Mouse (Mus musculus) forebrain, embryonic 11.5 days (tissue): ENCODE measurements around the gene Efnb3. TPM values are rescaled to one million over a fixed set of nuclear protein-coding genes. Genes with fewer than 3 reads are reported as not detected.
A peak's percentile ranks its signal among the peaks of the same experiment; 100 is the strongest.
"Not testable (repeated sequence)": the region's sequence is repeated elsewhere in the genome, so short reads cannot be mapped to it uniquely, and the experiment has no call there.

Experiments
- ATAC-seq: fragments of 200-750 bp; cut with Nextera tagmentation; replicated peaks from 2 replicates; pipeline ENCODE4 v1.8.0; 2017; ENCODE audit warnings: moderate TSS enrichment; ENCODE audit not compliant: low FRiP score
- DNase-seq: peaks from one replicate; pipeline ENCODE4 v3.0.0-alpha.2; 2017; ENCODE audit warnings: low spot score
- H3K27ac ChIP-seq: fragments of 300-500 bp; sonication (generic); 2 replicates; pipeline ENCODE4 v1.5.1; 2014; ENCODE audit warnings: low read depth, low read length
- H3K27me3 ChIP-seq: fragments of 300-500 bp; sonication (generic); 2 replicates; pipeline ENCODE4 v1.6.1; 2014; ENCODE audit warnings: mild to moderate bottlenecking, low read length, mixed read lengths; ENCODE audit not compliant: control insufficient read depth, insufficient read depth
- H3K36me3 ChIP-seq: fragments of 300-500 bp; sonication (generic); 2 replicates; pipeline ENCODE4 v1.6.1; 2014; ENCODE audit warnings: mild to moderate bottlenecking, low read length, moderate library complexity, mixed read lengths; ENCODE audit not compliant: control insufficient read depth, insufficient read depth
- H3K4me1 ChIP-seq: fragments of 300-500 bp; sonication (generic); replicated peaks from 2 replicates; pipeline ENCODE4 v1.6.1; 2014; ENCODE audit warnings: low read length, mixed read lengths; ENCODE audit not compliant: control insufficient read depth, insufficient read depth
- H3K4me2 ChIP-seq: fragments of 300-500 bp; sonication (generic); 2 replicates; pipeline ENCODE4 v1.6.1; 2014; ENCODE audit warnings: low read depth, mild to moderate bottlenecking, low read length, moderate library complexity, mixed read lengths; ENCODE audit not compliant: severe bottlenecking
- H3K4me3 ChIP-seq: fragments of 300-500 bp; sonication (generic); 2 replicates; pipeline ENCODE4 v1.5.1; 2014; ENCODE audit warnings: low read depth, low read length
- H3K9ac ChIP-seq: fragments of 300-500 bp; sonication (generic); 2 replicates; pipeline ENCODE4 v1.6.1; 2014; ENCODE audit warnings: low read length
- H3K9me3 ChIP-seq: fragments of 300-500 bp; sonication (generic); 2 replicates; pipeline ENCODE4 v1.6.1; 2016; ENCODE audit warnings: low read length, mixed read lengths; ENCODE audit not compliant: control insufficient read depth
- WGBS: fragments of 180-500 bp; shearing (Covaris S2); extraction: QIAGEN DNeasy Blood & Tissue Kit; methylation state at CpG from one replicate; pipeline ENCODE4 v1.1.7; 2014; 5-methylcytosine and 5-hydroxymethylcytosine counted together
- polyA plus RNA-seq: library from polyadenylated mRNA; unstranded; fragments of >200 nt; fragmentation: Nextera tagmentation; extraction: Ambion mirVana; gene quantifications from 2 replicates; pipeline ENCODE4 v1.2.1, GENCODE M21; 2014

The Efnb3 gene
- polyA plus RNA-seq, 1 experiment from 2014 or later = 13.1 TPM

- Histone ChIP-seq H3K9ac (no peak overlapping the region), H3K27ac (no peak overlapping the region), H3K4me3 (no peak overlapping the region), H3K27me3 (no peaks in the 10 kb centered on the region), H3K36me3 (no peaks in the 10 kb centered on the region), H3K4me1 (peaks cover 4% of the 10 kb centered on the region; the same call in 1 of the 2 replicates), H3K4me2 (no peak overlapping the region), H3K9me3 (no peaks in the 10 kb centered on the region)
- WGBS = 93% methylated on average over 2 of the region's 2 CpGs
- no peak for DNase-seq
- ATAC-seq = no peak
Measured at GRCm38 (mm10) chr11:69540700-69541099, 19.3 kb downstream of the Efnb3 start.

- Histone ChIP-seq H3K27ac (no peak overlapping the region), H3K4me1 (no peaks in the 10 kb centered on the region), H3K4me2 (no peak overlapping the region), H3K27me3 (no peaks in the 10 kb centered on the region), H3K9ac (no peak overlapping the region), H3K9me3 (no peaks in the 10 kb centered on the region), H3K4me3 (no peak overlapping the region), H3K36me3 (no peaks in the 10 kb centered on the region)
- WGBS = 83% methylated on average over 1 of the region's 1 CpGs
- ATAC-seq (no peak), DNase-seq (no peak)
Measured at GRCm38 (mm10) chr11:69534990-69535389, 25.0 kb downstream of the Efnb3 start.

- DNase-seq = no peak
- no peak for ATAC-seq
- Histone ChIP-seq H3K9me3 (no peaks in the 10 kb centered on the region), H3K4me3 (no peak overlapping the region), H3K36me3 (no peaks in the 10 kb centered on the region), H3K27me3 (no peaks in the 10 kb centered on the region), H3K27ac (no peak overlapping the region), H3K4me1 (0 out of 2 replicates have a peak, but pooled peaks cover 4% of the 10 kb centered on the region), H3K9ac (no peak overlapping the region), H3K4me2 (no peak overlapping the region)
- WGBS = 87% methylated on average over 7 of the region's 7 CpGs
Measured at GRCm38 (mm10) chr11:69532480-69533150, 27.4 kb downstream of the Efnb3 start.

GRCm38 (mm10) chr11:69530755-69531154 lies 29.2 kb downstream of the Efnb3 start:
- not testable (repeated sequence) for ATAC-seq, H3K4me3 ChIP-seq, H3K9me3 ChIP-seq, H3K27ac ChIP-seq, H3K27me3 ChIP-seq, H3K4me2 ChIP-seq, H3K36me3 ChIP-seq, H3K4me1 ChIP-seq, DNase-seq, H3K9ac ChIP-seq
- 87% methylated on average over 6 of the region's 6 CpGs for WGBS

GRCm38 (mm10) chr11:69530281-69530680 lies 29.7 kb downstream of the Efnb3 start:
- H3K9me3 ChIP-seq, H3K36me3 ChIP-seq, H3K27me3 ChIP-seq, H3K4me3 ChIP-seq, H3K4me1 ChIP-seq, H3K9ac ChIP-seq, DNase-seq, H3K27ac ChIP-seq, ATAC-seq, H3K4me2 ChIP-seq: not testable (repeated sequence)
- WGBS = 95% methylated on average over 3 of the region's 3 CpGs

GRCm38 (mm10) chr11:69528031-69528390 lies 32.0 kb downstream of the Efnb3 start:
- DNase-seq = peak; percentile 50

GRCm38 (mm10) chr11:69527098-69528030 lies 32.6 kb downstream of the Efnb3 start:
- Histone ChIP-seq H3K27me3 (no peaks in the 10 kb centered on the region), H3K4me1 (peaks cover 4% of the 10 kb centered on the region; the same call in 1 of the 2 replicates), H3K4me2 (peak overlapping the region; percentile 48), H3K9ac (peak overlapping the region; percentile 64), H3K36me3 (no peaks in the 10 kb centered on the region), H3K9me3 (no peaks in the 10 kb centered on the region), H3K4me3 (peak overlapping the region; percentile 18), H3K27ac (peak overlapping the region; percentile 94)
- DNase-seq (peak; percentile 77), ATAC-seq (peak; percentile 67)
- 2% methylated on average over 30 of the region's 30 CpGs for WGBS

More at GRCm38 (mm10) chr11:69528031-69528390, 32.0 kb downstream of the Efnb3 start:
- Histone ChIP-seq H3K9ac (peak overlapping the region; percentile 64), H3K9me3 (no peaks in the 10 kb centered on the region), H3K4me3 (no peak overlapping the region), H3K4me1 (peaks cover 4% of the 10 kb centered on the region; the same call in 1 of the 2 replicates), H3K4me2 (no peak overlapping the region; the same call in 1 of the 2 replicates), H3K27me3 (no peaks in the 10 kb centered on the region), H3K36me3 (no peaks in the 10 kb centered on the region), H3K27ac (peak overlapping the region; percentile 94)
- no peak for ATAC-seq
- WGBS = 63% methylated on average over 4 of the region's 4 CpGs

- WGBS = 32% methylated on average over 4 of the region's 4 CpGs
- no peaks in the 10 kb centered on the region for H3K9me3 ChIP-seq
- peak overlapping the region; percentile 48 for H3K4me2 ChIP-seq
- H3K27ac ChIP-seq = peak overlapping the region; percentile 94
- no peaks in the 10 kb centered on the region for H3K36me3 ChIP-seq
- H3K4me1 ChIP-seq = peaks cover 4% of the 10 kb centered on the region; the same call in 1 of the 2 replicates
- peak; percentile 51 for DNase-seq
- peak overlapping the region; percentile 64 for H3K9ac ChIP-seq
- H3K27me3 ChIP-seq = no peaks in the 10 kb centered on the region
- ATAC-seq = 0 out of 2 replicates have a peak, but pooled peaks have one; percentile 18
- no peak overlapping the region for H3K4me3 ChIP-seq
Measured at GRCm38 (mm10) chr11:69526631-69527030, 33.4 kb downstream of the Efnb3 start.
